Mouse (Mus musculus): ENCODE measurements at regions not wholly inside any gene's neighbourhood (a gene's known extent, or its start where the extent isn't known, plus 50 kb on each side); places are given as distances from the start of the nearest gene placed in this dataset.
A peak's percentile ranks its signal among the peaks of the same experiment; 100 is the strongest.

- DNase-seq (ENCODE audit: low spot score), result no peak
These were observed 279.4 kb downstream of the Actr3 start for GRCm38 (mm10) chr1:125156093-125156492.

- no peak for DNase-seq (ENCODE audit: low spot score)
These were observed 285.7 kb downstream of the Actr3 start for GRCm38 (mm10) chr1:125149817-125150216.

- DNase-seq (ENCODE audit: low spot score), result no peak
These were observed 311.7 kb downstream of the Actr3 start for GRCm38 (mm10) chr1:125123861-125124260.

- DNase-seq (ENCODE audit: low spot score), result no peak
These were observed 334.9 kb downstream of the Actr3 start for GRCm38 (mm10) chr1:125100596-125100995.

GRCm38 (mm10) chr1:125084906-125085305 lies 350.6 kb downstream of the Actr3 start:
- DNase-seq (ENCODE audit: low spot score), result no peak

GRCm38 (mm10) chr1:125039572-125040326 lies 395.8 kb downstream of the Actr3 start:
- DNase-seq (ENCODE audit: low spot score), result no peak

- no peak for DNase-seq (ENCODE audit: low spot score)
These were observed 422.2 kb downstream of the Actr3 start for GRCm38 (mm10) chr1:125013301-125013700.

GRCm38 (mm10) chr1:125011893-125012292 lies 423.6 kb downstream of the Actr3 start:
- DNase-seq (ENCODE audit: low spot score), result no peak

- DNase-seq (ENCODE audit: low spot score), result no peak
These were observed 437.9 kb downstream of the Actr3 start for GRCm38 (mm10) chr1:124997577-124997976.

- DNase-seq (ENCODE audit: low spot score), result no peak
These were observed 484.7 kb downstream of the Actr3 start for GRCm38 (mm10) chr1:124950849-124951248.

GRCm38 (mm10) chr1:124904373-124904772 lies 531.2 kb downstream of the Actr3 start:
- DNase-seq (ENCODE audit: low spot score), result no peak

GRCm38 (mm10) chr1:124871148-124871547 lies 564.4 kb downstream of the Actr3 start:
- DNase-seq (ENCODE audit: low spot score), result no peak

- no peak for DNase-seq (ENCODE audit: low spot score)
These were observed 569.3 kb downstream of the Actr3 start for GRCm38 (mm10) chr1:124866248-124866647.

- DNase-seq (ENCODE audit: low spot score), result no peak
These were observed 589.8 kb downstream of the Actr3 start for GRCm38 (mm10) chr1:124845681-124846080.

- DNase-seq (ENCODE audit: low spot score), result no peak
These were observed 609.8 kb downstream of the Actr3 start for GRCm38 (mm10) chr1:124825717-124826116.

GRCm38 (mm10) chr1:124793026-124793425 lies 642.5 kb downstream of the Actr3 start:
- DNase-seq (ENCODE audit: low spot score), result no peak

- DNase-seq (ENCODE audit: low spot score), result no peak
These were observed 644.9 kb downstream of the Actr3 start for GRCm38 (mm10) chr1:124790646-124791045.

GRCm38 (mm10) chr1:124790130-124790529 lies 645.4 kb downstream of the Actr3 start:
- DNase-seq (ENCODE audit: low spot score), result no peak

GRCm38 (mm10) chr1:124783066-124783465 lies 652.5 kb downstream of the Actr3 start:
- no peak for DNase-seq (ENCODE audit: low spot score)

- no peak for DNase-seq (ENCODE audit: low spot score)
These were observed 657.8 kb downstream of the Actr3 start for GRCm38 (mm10) chr1:124777685-124778084.

GRCm38 (mm10) chr1:124756721-124757120 lies 678.8 kb downstream of the Actr3 start:
- no peak for DNase-seq (ENCODE audit: low spot score)

GRCm38 (mm10) chr1:124739777-124740176 lies 694.4 kb upstream of the Dpp10 start:
- DNase-seq (ENCODE audit: low spot score), result no peak

- DNase-seq (ENCODE audit: low spot score), result no peak
These were observed 685.0 kb upstream of the Dpp10 start for GRCm38 (mm10) chr1:124730364-124730763.

GRCm38 (mm10) chr1:124718065-124718464 lies 672.7 kb upstream of the Dpp10 start:
- DNase-seq (ENCODE audit: low spot score), result peak; percentile 1

All from heart, adult 8-10 months (tissue).